Mouse (Mus musculus) thymus, adult 18-20 months (tissue): Measurements from ENCODE around the gene Sgo2a.
"Not testable (repeated sequence)": the region's sequence is repeated elsewhere in the genome, so short reads cannot be mapped to it uniquely, and the experiment has no call there.

Experiments used
- DNase-seq, 2 experiments: peaks; one replicate each; pipeline ENCODE4 v3.0.0; 2022; ENCODE audit warnings: mixed read lengths in 2 of 2

Sgo2a gene

GRCm38 (mm10) chr1:57995432-57996132 lies at the start of gene Sgo2a:
Sgo2a (plus strand) TSS chr1:57995971.
- DNase-seq: peak; percentile 81 to 83

- DNase-seq: no peak
Observed at GRCm38 (mm10) chr1:57947552-57948347, 48.0 kb upstream of the Sgo2a start.

DNA sequence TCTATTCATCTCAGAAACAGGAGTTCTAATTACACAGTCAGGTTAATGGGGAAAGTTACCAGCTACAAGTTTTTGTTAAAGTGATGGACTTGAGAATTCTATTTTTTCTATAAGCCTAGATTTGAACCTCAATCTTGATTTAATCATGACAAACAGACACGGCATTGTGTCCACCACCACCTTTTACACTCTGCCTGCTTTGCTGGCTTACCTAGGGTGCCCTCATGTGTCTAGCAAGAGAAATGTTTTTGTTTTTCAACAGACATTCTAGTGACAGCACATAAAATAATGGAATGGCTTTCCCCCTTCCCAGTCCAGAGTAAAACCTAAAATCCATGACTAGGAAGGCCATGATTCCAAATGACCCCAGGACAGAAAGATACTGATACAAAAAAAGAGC lies 46.6 kb upstream of the Sgo2a start:
- no peak for DNase-seq

- DNase-seq: no peak
Observed at GRCm38 (mm10) chr1:57949716-57950115, 46.1 kb upstream of the Sgo2a start.

GRCm38 (mm10) chr1:57952509-57952908 lies 43.3 kb upstream of the Sgo2a start:
- no peak for DNase-seq

DNA sequence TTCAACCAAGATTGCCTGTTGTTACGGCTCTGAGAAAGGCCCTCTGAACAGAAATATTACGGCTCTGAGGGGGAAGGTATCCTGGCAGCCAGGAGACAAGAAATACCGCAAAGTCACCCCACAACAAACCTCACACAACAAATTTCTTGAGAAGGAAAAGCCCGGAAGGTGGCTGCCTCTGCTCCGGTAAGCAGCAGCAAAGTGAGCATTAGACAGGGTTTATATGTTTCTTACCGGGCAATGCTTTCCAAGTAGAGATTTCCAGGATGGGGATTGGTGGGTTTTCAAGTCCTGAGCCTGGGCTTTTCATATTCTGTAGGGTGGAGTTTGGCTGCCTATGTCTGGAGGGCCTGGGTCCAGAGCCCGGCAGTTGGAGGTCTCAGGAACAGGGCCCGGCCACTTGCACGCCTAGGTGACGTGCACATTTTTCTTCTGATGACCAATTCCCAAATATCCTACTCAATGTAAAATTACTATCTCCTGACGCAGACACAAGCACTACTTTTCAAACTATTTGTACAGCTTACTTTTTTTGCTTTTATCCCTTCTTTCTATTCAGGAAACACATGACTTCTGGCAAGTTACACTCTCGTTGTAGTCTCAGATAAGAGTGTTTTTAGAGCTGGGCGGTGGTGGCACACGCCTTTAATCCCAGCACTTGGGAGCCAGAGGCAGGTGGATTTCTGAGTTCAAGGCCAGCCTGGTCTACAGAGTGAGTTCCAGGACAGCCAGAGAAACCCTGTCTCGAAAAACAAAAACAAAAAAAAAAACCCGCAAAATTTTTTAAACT lies 42.0 kb upstream of the Sgo2a start:
- no peak for DNase-seq

- DNase-seq: no peak
Observed at GRCm38 (mm10) chr1:57954376-57954765, 41.4 kb upstream of the Sgo2a start.

DNA sequence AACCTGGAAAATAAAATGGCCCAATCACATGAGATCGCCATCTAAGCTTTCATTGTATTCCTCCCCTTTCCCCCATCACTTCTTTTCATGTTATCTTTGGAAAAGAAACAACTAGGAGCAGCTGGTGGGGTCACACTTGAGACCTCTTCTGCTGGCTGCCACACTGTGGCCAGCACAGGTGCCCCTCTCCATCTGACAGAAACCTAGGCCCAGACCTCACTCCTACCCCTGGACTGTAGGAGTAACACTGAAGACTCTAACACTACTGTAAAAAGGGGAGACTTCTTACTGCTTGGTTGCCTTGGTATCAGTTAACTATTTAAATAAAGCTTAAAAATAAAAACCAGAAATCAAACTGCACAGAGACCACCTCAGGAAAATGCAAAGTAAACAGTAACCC lies 40.0 kb upstream of the Sgo2a start:
- DNase-seq: no peak

DNA sequence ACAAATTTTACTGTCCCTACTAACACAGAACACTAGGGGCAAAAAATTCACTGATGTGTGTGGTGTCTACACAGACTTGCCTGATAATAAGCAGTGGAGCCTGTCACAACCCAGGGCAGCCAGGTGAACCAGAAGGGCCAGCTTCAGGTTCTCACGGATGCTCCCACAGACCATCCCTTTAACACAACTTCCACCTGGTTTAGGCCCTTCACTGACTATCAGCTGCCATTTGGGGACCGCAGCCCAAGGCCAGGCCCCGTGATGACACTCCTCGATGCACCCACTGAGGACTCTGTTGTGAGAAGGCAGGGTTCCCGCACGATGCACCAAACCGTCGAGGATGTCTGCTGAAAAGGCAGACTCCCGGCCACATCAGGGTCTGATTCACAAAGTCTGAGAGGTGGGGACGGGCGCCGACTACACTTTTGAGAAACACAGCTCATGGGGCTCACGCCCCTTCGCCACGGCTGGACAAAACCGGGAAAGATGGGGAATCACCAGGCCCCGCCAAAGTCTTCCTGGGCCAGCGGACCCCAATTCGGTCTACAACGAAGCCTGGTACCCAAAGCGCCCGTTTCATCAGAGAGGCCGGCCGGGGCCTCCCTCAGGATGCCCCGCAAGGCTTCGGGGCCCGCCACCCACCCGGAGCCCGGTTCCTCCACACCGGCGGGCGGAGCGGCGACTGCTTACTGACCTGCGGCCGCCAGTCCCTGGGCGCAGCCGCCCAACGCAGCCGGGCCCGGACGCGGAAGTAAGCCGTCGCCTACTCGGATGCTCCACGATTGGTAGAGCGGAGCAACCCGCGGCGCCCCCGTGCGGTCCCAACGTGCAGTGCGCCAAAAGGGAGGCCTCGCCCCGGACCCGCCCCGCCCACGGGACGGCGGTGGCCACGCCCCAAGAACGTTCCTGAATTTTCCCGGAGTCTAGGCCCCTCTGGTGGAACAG lies 26.2 kb upstream of the Sgo2a start:
- peak; percentile 84 for DNase-seq

GRCm38 (mm10) chr1:57971588-57971987 lies 24.2 kb upstream of the Sgo2a start:
- DNase-seq: no peak

- DNase-seq: no peak
Observed at GRCm38 (mm10) chr1:57976860-57977259, 18.9 kb upstream of the Sgo2a start.

GRCm38 (mm10) chr1:57989052-57989600 lies 6.6 kb upstream of the Sgo2a start:
- DNase-seq: no peak

DNA sequence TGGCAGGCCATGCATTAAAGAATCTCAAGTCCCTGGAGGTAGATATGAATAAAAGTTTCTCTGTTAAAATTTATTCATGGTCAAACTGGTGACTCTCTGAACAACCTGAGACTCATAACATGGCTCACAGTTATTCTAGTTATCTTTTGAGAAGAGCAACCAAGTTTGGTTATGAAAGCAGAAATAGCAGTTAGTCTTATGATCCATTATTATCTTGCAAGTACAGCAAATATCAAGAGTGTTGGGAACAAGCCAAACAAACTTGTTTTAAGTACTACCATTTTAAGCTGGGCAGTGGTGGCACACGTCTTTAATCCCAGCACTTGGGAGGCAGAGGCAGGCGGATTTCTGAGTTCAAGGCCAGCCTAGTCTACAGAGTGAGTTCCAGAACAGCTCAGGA lies 4.5 kb upstream of the Sgo2a start:
- no peak for DNase-seq

- no peak for DNase-seq
Observed at GRCm38 (mm10) chr1:57996133-57996615, 403 bp downstream of the Sgo2a start.

GRCm38 (mm10) chr1:57998146-57998545 lies 2.4 kb downstream of the Sgo2a start:
- no peak for DNase-seq

GRCm38 (mm10) chr1:58006388-58006787 lies 10.6 kb downstream of the Sgo2a start:
- DNase-seq: not testable (repeated sequence)

- no peak for DNase-seq
Observed at GRCm38 (mm10) chr1:58018856-58019255, 23.1 kb downstream of the Sgo2a start, which contains the start of gene Kctd18. Kctd18 (minus strand) TSS chr1:58018956.

- no peak for DNase-seq
Observed at GRCm38 (mm10) chr1:58027707-58028106, 31.9 kb downstream of the Sgo2a start.

GRCm38 (mm10) chr1:58029636-58030117 lies 33.9 kb downstream of the Sgo2a start, which contains the start of gene Aox1:
Aox1 (plus strand) TSS chr1:58029931.
- peak; percentile 4 to 7 for DNase-seq

DNA sequence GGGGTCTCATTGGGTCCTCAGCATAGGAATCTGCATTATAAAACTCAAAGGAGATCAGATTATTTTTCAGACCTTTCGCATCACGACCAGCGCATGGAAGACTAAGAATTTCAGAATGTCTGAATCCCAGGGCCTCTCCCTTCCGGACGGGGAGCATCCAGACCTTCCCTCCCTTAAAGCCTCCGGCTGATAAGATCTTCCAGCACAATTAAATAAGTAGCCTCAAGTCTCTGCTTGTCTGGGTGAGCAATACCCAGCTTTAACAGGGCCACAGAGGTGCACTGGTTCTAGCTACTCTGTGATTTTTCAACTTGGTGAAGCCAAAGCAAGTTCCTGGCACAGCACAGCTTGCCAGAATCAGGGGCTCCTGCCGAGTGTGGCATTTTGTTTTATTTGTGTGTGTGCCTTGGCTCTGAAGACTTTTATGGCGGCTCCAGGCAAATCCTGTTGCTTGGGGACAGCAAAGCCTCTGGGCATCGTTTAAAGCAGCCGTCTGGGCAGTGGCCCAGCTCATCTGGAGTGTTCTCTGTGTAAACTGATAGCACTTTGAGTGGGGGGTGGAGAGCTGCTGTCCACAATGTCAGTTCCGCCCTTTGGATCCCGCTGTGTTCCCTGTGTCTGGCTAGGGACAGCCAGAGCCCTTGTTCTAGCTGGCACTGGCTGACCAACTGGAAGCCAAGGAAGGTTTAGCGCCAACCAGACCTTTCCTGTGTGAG lies 34.5 kb downstream of the Sgo2a start:
- peak; percentile 8 to 9 for DNase-seq
